Mouse (Mus musculus): Measurements from ENCODE around the gene Duox1.

Duox1 gene

GRCm38 (mm10) chr2:122354191-122354929 lies 38.9 kb downstream of the Duox1 start:
- DNase-seq (ENCODE audit: low read depth, low spot score), result no peak

GRCm38 (mm10) chr2:122355389-122355788 lies 39.9 kb downstream of the Duox1 start:
- no peak for DNase-seq (ENCODE audit: low read depth, low spot score)

- no peak for DNase-seq (ENCODE audit: low read depth, low spot score)
These were observed 40.7 kb downstream of the Duox1 start for GRCm38 (mm10) chr2:122356187-122356586.

- DNase-seq (ENCODE audit: low read depth, low spot score), result no peak
These were observed 44.8 kb downstream of the Duox1 start for GRCm38 (mm10) chr2:122360310-122360709.

- no peak for DNase-seq (ENCODE audit: low read depth, low spot score)
These were observed 45.7 kb downstream of the Duox1 start for GRCm38 (mm10) chr2:122361181-122361580.

GRCm38 (mm10) chr2:122361868-122362621 lies 46.6 kb downstream of the Duox1 start:
- DNase-seq (ENCODE audit: low read depth, low spot score), result no peak

GRCm38 (mm10) chr2:122362622-122363523 lies 47.4 kb downstream of the Duox1 start:
- DNase-seq (ENCODE audit: low read depth, low spot score), result no peak

GRCm38 (mm10) chr2:122364352-122364944 lies 49.0 kb downstream of the Duox1 start:
- no peak for DNase-seq (ENCODE audit: low read depth, low spot score)

GRCm38 (mm10) chr2:122365244-122365866 lies 49.9 kb downstream of the Duox1 start:
- no peak for DNase-seq (ENCODE audit: low read depth, low spot score)

GRCm38 (mm10) chr2:122366039-122366438 lies 50.6 kb downstream of the Duox1 start:
- no peak for DNase-seq (ENCODE audit: low read depth, low spot score)

- no peak for DNase-seq (ENCODE audit: low read depth, low spot score)
These were observed 51.2 kb downstream of the Duox1 start for GRCm38 (mm10) chr2:122366706-122367105.

GRCm38 (mm10) chr2:122367181-122367580 lies 51.7 kb downstream of the Duox1 start:
- no peak for DNase-seq (ENCODE audit: low read depth, low spot score)

- no peak for DNase-seq (ENCODE audit: low read depth, low spot score)
These were observed 52.2 kb downstream of the Duox1 start for GRCm38 (mm10) chr2:122367701-122368080.

- DNase-seq (ENCODE audit: low read depth, low spot score), result peak; percentile 49
These were observed 52.9 kb downstream of the Duox1 start for GRCm38 (mm10) chr2:122368081-122368971.

- DNase-seq (ENCODE audit: low read depth, low spot score), result peak; percentile 88
These were observed 53.7 kb downstream of the Duox1 start, which contains the start of gene Shf for GRCm38 (mm10) chr2:122368995-122369739. Gene Shf (minus strand): TSS chr2:122369162.

- no peak for DNase-seq (ENCODE audit: low read depth, low spot score)
These were observed 54.8 kb downstream of the Duox1 start for GRCm38 (mm10) chr2:122370101-122370750.

GRCm38 (mm10) chr2:122372067-122372466 lies 56.6 kb downstream of the Duox1 start:
- DNase-seq (ENCODE audit: low read depth, low spot score), result no peak

- no peak for DNase-seq (ENCODE audit: low read depth, low spot score)
These were observed 57.1 kb downstream of the Duox1 start for GRCm38 (mm10) chr2:122372541-122372940.

- no peak for DNase-seq (ENCODE audit: low read depth, low spot score)
These were observed 58.5 kb downstream of the Duox1 start for GRCm38 (mm10) chr2:122374012-122374411.

All from mesoderm, embryonic 11.5 days (tissue).